Mouse (Mus musculus) E14TG2a.4 (cell line): ENCODE measurements around the gene Cdc6.
"Not testable (repeated sequence)": the region's sequence is repeated elsewhere in the genome, so short reads cannot be mapped to it uniquely, and the experiment has no call there.

ENCODE experiments used
- H3K27me3 ChIP-seq: 2 replicates; pipeline ENCODE4 v1.6.1; 2014; ENCODE audit warnings: low read length, control low read depth; ENCODE audit not compliant: insufficient read depth
- H3K36me3 ChIP-seq: 2 replicates; pipeline ENCODE4 v1.6.1; 2014; ENCODE audit warnings: low read length, control low read depth; ENCODE audit not compliant: insufficient read depth
- H3K4me1 ChIP-seq: replicated peaks from 2 replicates; pipeline ENCODE4 v1.6.1; 2014; ENCODE audit warnings: low read depth, low read length, control low read depth
- H3K4me3 ChIP-seq: replicated peaks from 2 replicates; pipeline ENCODE4 v1.5.1; 2014; ENCODE audit warnings: mild to moderate bottlenecking, low read length
- H3K9me3 ChIP-seq: 2 replicates; pipeline ENCODE4 v1.6.1; 2014; ENCODE audit warnings: low read length, control low read depth
- CTCF ChIP-seq: conservative IDR thresholded peaks from 2 replicates; pipeline ENCODE4 v1.5.1; 2014; ENCODE audit warnings: low read length
- NANOG ChIP-seq: IDR thresholded peaks from 2 replicates; pipeline ENCODE4 v1.6.1; 2014; ENCODE audit warnings: borderline replicate concordance, low read length, mixed read lengths
- POU5F1 ChIP-seq: IDR thresholded peaks from 2 replicates; pipeline ENCODE4 v1.6.1; 2014; ENCODE audit warnings: low read length, borderline replicate concordance

Cdc6 gene

GRCm38 (mm10) chr11:98932293-98933091 lies 24.9 kb downstream of the Cdc6 start:
- H3K9me3 ChIP-seq = no peaks in the 10 kb centered on the region
- no peaks in the 10 kb centered on the region for H3K36me3 ChIP-seq
- H3K4me3 ChIP-seq = peak overlapping the region; percentile 49
- peaks cover 97% of the 10 kb centered on the region for H3K4me1 ChIP-seq
- TF ChIP-seq NANOG = no peak
- TF ChIP-seq POU5F1 = no peak
- no peak for TF ChIP-seq CTCF
- H3K27me3 ChIP-seq = peaks cover 72% of the 10 kb centered on the region

- H3K4me3 ChIP-seq = peak overlapping the region; percentile 49
- peaks cover 67% of the 10 kb centered on the region for H3K27me3 ChIP-seq
- no peaks in the 10 kb centered on the region for H3K36me3 ChIP-seq
- 0 out of 2 replicates have a peak, but pooled peaks have one; percentile 10 for TF ChIP-seq CTCF
- TF ChIP-seq NANOG = no peak
- no peak for TF ChIP-seq POU5F1
- peaks cover 92% of the 10 kb centered on the region for H3K4me1 ChIP-seq
- no peaks in the 10 kb centered on the region for H3K9me3 ChIP-seq
Observed at GRCm38 (mm10) chr11:98933151-98933550, 25.6 kb downstream of the Cdc6 start.

DNA sequence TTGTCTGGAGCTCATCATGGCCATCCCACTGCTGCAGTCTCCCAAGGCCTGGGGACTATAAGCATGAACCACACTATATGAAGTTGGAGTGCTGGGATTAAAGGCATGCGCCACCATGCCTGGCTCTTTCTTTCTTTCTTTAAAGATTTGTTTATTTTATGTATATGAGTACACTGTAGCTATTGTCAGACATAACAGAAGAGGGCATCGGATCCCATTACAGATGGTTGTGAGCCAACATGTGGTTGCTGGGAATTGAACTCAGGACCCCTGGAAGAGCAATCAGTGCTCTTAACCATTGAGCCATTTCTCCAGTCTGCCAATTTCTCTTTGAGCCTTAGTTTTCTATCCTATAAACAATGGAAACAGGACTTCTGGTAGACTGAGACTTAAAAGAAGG lies 26.2 kb downstream of the Cdc6 start:
- not testable (repeated sequence) for H3K9me3 ChIP-seq, H3K4me3 ChIP-seq, H3K36me3 ChIP-seq
- Histone ChIP-seq H3K27me3 (peaks cover 60% of the 10 kb centered on the region), H3K4me1 (peaks cover 92% of the 10 kb centered on the region)

- Histone ChIP-seq H3K4me3 (no peak overlapping the region), H3K36me3 (no peaks in the 10 kb centered on the region), H3K27me3 (peaks cover 56% of the 10 kb centered on the region), H3K9me3 (no peaks in the 10 kb centered on the region), H3K4me1 (peaks cover 92% of the 10 kb centered on the region)
- TF ChIP-seq NANOG (no peak), POU5F1 (no peak), CTCF (no peak)
Observed at GRCm38 (mm10) chr11:98934367-98934766, 26.8 kb downstream of the Cdc6 start.

- Histone ChIP-seq H3K27me3 (peaks cover 50% of the 10 kb centered on the region), H3K36me3 (0 out of 2 replicates have a peak, but pooled peaks cover 7% of the 10 kb centered on the region), H3K4me3 (no peak overlapping the region), H3K4me1 (peaks cover 92% of the 10 kb centered on the region), H3K9me3 (no peaks in the 10 kb centered on the region)
- TF ChIP-seq CTCF (no peak), NANOG (no peak), POU5F1 (no peak)
Observed at GRCm38 (mm10) chr11:98935123-98935522, 27.5 kb downstream of the Cdc6 start.

- Histone ChIP-seq H3K36me3 (0 out of 2 replicates have a peak, but pooled peaks cover 8% of the 10 kb centered on the region), H3K9me3 (no peaks in the 10 kb centered on the region), H3K4me3 (peak overlapping the region; percentile 98), H3K27me3 (peaks cover 41% of the 10 kb centered on the region), H3K4me1 (peaks cover 93% of the 10 kb centered on the region)
- TF ChIP-seq POU5F1 (no peak), CTCF (no peak), NANOG (no peak)
Observed at GRCm38 (mm10) chr11:98936170-98936569, 28.6 kb downstream of the Cdc6 start.

GRCm38 (mm10) chr11:98936606-98937409 lies 29.2 kb downstream of the Cdc6 start:
- Histone ChIP-seq H3K9me3 (no peaks in the 10 kb centered on the region), H3K4me3 (peak overlapping the region; percentile 98)
- TF ChIP-seq NANOG (no peak), POU5F1 (no peak), CTCF (no peak)

GRCm38 (mm10) chr11:98937410-98937913 lies 29.9 kb downstream of the Cdc6 start:
- 0 out of 2 replicates have a peak, but pooled peaks cover 8% of the 10 kb centered on the region for H3K36me3 ChIP-seq
- H3K4me1 ChIP-seq = peaks cover 93% of the 10 kb centered on the region
- TF ChIP-seq CTCF = no peak
- TF ChIP-seq POU5F1 = no peak
- TF ChIP-seq NANOG = no peak
- peaks cover 33% of the 10 kb centered on the region for H3K27me3 ChIP-seq
- H3K9me3 ChIP-seq = no peaks in the 10 kb centered on the region
- H3K4me3 ChIP-seq = peak overlapping the region; percentile 98

More at GRCm38 (mm10) chr11:98936606-98937409, 29.2 kb downstream of the Cdc6 start:
- peaks cover 35% of the 10 kb centered on the region for H3K27me3 ChIP-seq
- H3K36me3 ChIP-seq = 0 out of 2 replicates have a peak, but pooled peaks cover 8% of the 10 kb centered on the region
- peaks cover 93% of the 10 kb centered on the region for H3K4me1 ChIP-seq
